Mouse (Mus musculus) left cerebral cortex, postnatal 36 days (tissue): ENCODE measurements around the gene Cdc7. TPM values are rescaled to one million over a fixed set of nuclear protein-coding genes. Genes with fewer than 3 reads are reported as not detected.

Experiments
- DNase-seq, 2 experiments: peaks; one replicate each; pipeline ENCODE4 v3.0.0; 2021 to 2022; ENCODE audit warnings: low spot score in 2 of 2, mixed read lengths in 1 of 2
- intact Hi-C: fragments of 180-260 bp; cut with DNase I; formaldehyde crosslinking; loops from one replicate; pipeline ENCODE4 v1.15.1; 2025
- total RNA-seq, 2 experiments: library from RNA; stranded (reverse); gene quantifications; 2 replicates each; pipeline ENCODE4 v1.2.3; 2021

Cdc7 gene
- total RNA-seq, 2 experiments from 2014 or later = 9.7 to 15.1 TPM

GRCm38 (mm10) chr5:106990639-106991299, 26.6 kb downstream of the Cdc7 start:
- intact Hi-C loops = loop anchor here (2.0 kb wide), 1 partner anchor 330 kb away; no protein-coding TSS in a partner anchor

GRCm38 (mm10) chr5:106991300-106991929, 27.3 kb downstream of the Cdc7 start:
- no peak for DNase-seq
- intact Hi-C loops = loop anchor here (2.0 kb wide), 1 partner anchor 329 kb away; no protein-coding TSS in a partner anchor

More at GRCm38 (mm10) chr5:106990639-106991299, 26.6 kb downstream of the Cdc7 start:
- peak in 1 of 2 experiments; percentile 29 for DNase-seq

GRCm38 (mm10) chr5:106994716-106995115, 30.6 kb downstream of the Cdc7 start:
- intact Hi-C loops = no loop called here
- DNase-seq = no peak

GRCm38 (mm10) chr5:106995886-106996538, 31.9 kb downstream of the Cdc7 start:
- DNase-seq = peak in 1 of 2 experiments; percentile 26
- intact Hi-C loops = loop anchor here (1.0 kb wide), 1 partner anchor 291 kb away; no protein-coding TSS in a partner anchor

GRCm38 (mm10) chr5:106996539-106997244, 32.6 kb downstream of the Cdc7 start:
- intact Hi-C loops = loop anchor here (1.0 kb wide), 1 partner anchor 291 kb away; no protein-coding TSS in a partner anchor
- no peak for DNase-seq

- intact Hi-C loops = no loop called here
- no peak for DNase-seq
Observed at GRCm38 (mm10) chr5:107001396-107002090, 37.4 kb downstream of the Cdc7 start.

GRCm38 (mm10) chr5:107002091-107002416, 37.9 kb downstream of the Cdc7 start:
- intact Hi-C loops = no loop called here
- no peak for DNase-seq

- intact Hi-C loops = no loop called here
- DNase-seq = no peak
Observed at GRCm38 (mm10) chr5:107009721-107010120, 45.6 kb downstream of the Cdc7 start.

GRCm38 (mm10) chr5:107010300-107010699, 46.2 kb downstream of the Cdc7 start:
- intact Hi-C loops = no loop called here
- no peak for DNase-seq

- intact Hi-C loops = no loop called here
- no peak for DNase-seq
Observed at GRCm38 (mm10) chr5:107011316-107012029, 47.4 kb downstream of the Cdc7 start.

GRCm38 (mm10) chr5:107012030-107012715, 48.1 kb downstream of the Cdc7 start:
- no peak for DNase-seq
- intact Hi-C loops = no loop called here

GRCm38 (mm10) chr5:107013393-107013792, 49.3 kb downstream of the Cdc7 start:
- no peak for DNase-seq
- intact Hi-C loops = no loop called here

- intact Hi-C loops = no loop called here
- no peak for DNase-seq
Observed at GRCm38 (mm10) chr5:107014146-107014545, 50.0 kb downstream of the Cdc7 start.

- intact Hi-C loops = no loop called here
Observed at GRCm38 (mm10) chr5:107015046-107015421, 50.9 kb downstream of the Cdc7 start.

GRCm38 (mm10) chr5:107015422-107016081, 51.4 kb downstream of the Cdc7 start:
- intact Hi-C loops = no loop called here

More at GRCm38 (mm10) chr5:107015046-107015421, 50.9 kb downstream of the Cdc7 start:
- DNase-seq = no peak

GRCm38 (mm10) chr5:107016538-107016937, 52.4 kb downstream of the Cdc7 start:
- intact Hi-C loops = no loop called here
- no peak for DNase-seq

More at GRCm38 (mm10) chr5:107015422-107016081, 51.4 kb downstream of the Cdc7 start:
- no peak for DNase-seq

GRCm38 (mm10) chr5:107017544-107017943, 53.4 kb downstream of the Cdc7 start:
- DNase-seq = no peak
- intact Hi-C loops = no loop called here

GRCm38 (mm10) chr5:107019057-107019456, 54.9 kb downstream of the Cdc7 start:
- intact Hi-C loops = no loop called here
- DNase-seq = no peak
